In the genomic region with DNA sequence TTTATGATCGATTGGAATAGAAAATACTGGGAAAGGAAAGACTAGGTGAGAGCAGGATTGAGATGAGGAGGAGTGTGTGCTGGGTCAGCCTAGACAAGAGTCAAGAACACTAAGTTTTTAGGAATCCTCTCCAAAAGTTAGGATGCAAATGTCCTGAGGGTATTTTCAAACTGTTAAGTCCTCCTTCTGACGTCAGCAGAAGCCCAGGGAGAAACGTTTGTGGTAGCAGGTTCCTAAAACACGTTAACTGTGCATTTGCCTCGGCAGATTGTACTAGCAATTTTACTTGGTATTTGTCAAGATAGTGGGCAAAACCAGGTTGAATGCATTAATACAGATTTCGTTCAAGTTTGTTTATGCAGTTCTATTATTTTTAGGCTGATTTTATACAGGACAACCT, we compare ENCODE assay signal across 8 mouse cellular contexts. TPM values are rescaled to one million over a fixed set of nuclear protein-coding genes. Genes with fewer than 3 reads are reported as not detected.
DNase-seq lines count a peak whose midpoint lies in the region; ATAC-seq and TF ChIP-seq lines count a peak whose summit lies in the region.
"Had no signal": no experiment of that assay in that cellular context is flagged by ENCODE, and none has a peak within 500 bp of the region (broad histone marks: within the 10 kb centered on the region; RNA-seq: fewer than 3 reads in every experiment).

No protein-coding gene starts in this region.

- no peak for TF ChIP-seq CTCF in liver, embryonic 14.5 days (IDR thresholded peaks at IDR 0.05; ENCODE audit: low read depth)

- peak overlapping the region; percentile 65 for H3K4me3 ChIP-seq in forebrain, embryonic 14.5 days (ENCODE audit: low read depth, low read length)
- peak overlapping the region; percentile 17 to 61; a peak in 3 of 4 replicates for H3K4me3 ChIP-seq in liver, embryonic 14.5 days (ENCODE audit: insufficient read depth in 1 of 2, low read depth in 2 of 2, low read length in 2 of 2)

- H3K9ac ChIP-seq in forebrain, embryonic 14.5 days (ENCODE audit: low read length), result peak overlapping the region; percentile 68
- no peak overlapping the region; the same call in 1 of the 2 replicates for H3K9ac ChIP-seq in liver, embryonic 14.5 days (replicated peaks)

- H3K27ac ChIP-seq in forebrain, embryonic 14.5 days (ENCODE audit: low read depth, low read length), result no peak overlapping the region
- H3K27ac ChIP-seq in liver, embryonic 14.5 days, result no peak overlapping the region

- no peak for ATAC-seq in forebrain, embryonic 14.5 days
- no peak for ATAC-seq in liver, embryonic 14.5 days (ENCODE audit: insufficient read depth)

- H3K4me2 ChIP-seq in forebrain, embryonic 14.5 days (ENCODE audit: low read length), result peak overlapping the region; percentile 76
- H3K4me2 ChIP-seq in liver, embryonic 14.5 days (ENCODE audit: low read depth), result peak overlapping the region; percentile 62

- H3K27me3 ChIP-seq in forebrain, embryonic 14.5 days (replicated peaks; ENCODE audit: control insufficient read depth, insufficient read depth, low read length), result no peaks in the 10 kb centered on the region
- H3K27me3 ChIP-seq in liver, embryonic 14.5 days (ENCODE audit: control insufficient read depth, insufficient read depth, low read length), result peaks cover 8% of the 10 kb centered on the region

- H3K9me3 ChIP-seq in forebrain, embryonic 14.5 days (replicated peaks; ENCODE audit: control insufficient read depth, low read length), result no peaks in the 10 kb centered on the region
- no peaks in the 10 kb centered on the region for H3K9me3 ChIP-seq in liver, embryonic 14.5 days (ENCODE audit: control insufficient read depth, low read length)

- DNase-seq in 3T3-L1 (ENCODE audit: low read depth, low spot score), result peak; percentile 62
- peak; percentile 55 for DNase-seq in A20 (ENCODE audit: low read depth, low spot score)
- DNase-seq in forebrain, embryonic 14.5 days (ENCODE audit: low spot score), result no peak
- no peak for DNase-seq in liver, embryonic 14.5 days (ENCODE audit: low read depth in 3 of 3, low spot score in 3 of 3)
- DNase-seq in left cerebral cortex, postnatal 25 days (ENCODE audit: low spot score in 2 of 2), result no peak
- DNase-seq in ovary, postnatal 14 days (ENCODE audit: low spot score), result no peak
- DNase-seq in cerebellum, adult 11 months, result no peak
- DNase-seq: retina, postnatal 1 day had no signal

- intact Hi-C loops in left cerebral cortex, postnatal 25 days (cut with DNase I), result no loop called here

- peaks cover 15% of the 10 kb centered on the region; the same call in 1 of the 2 replicates for H3K36me3 ChIP-seq in forebrain, embryonic 14.5 days (ENCODE audit: control insufficient read depth, insufficient read depth, low read length)
- H3K36me3 ChIP-seq in liver, embryonic 14.5 days (replicated peaks; ENCODE audit: control insufficient read depth, insufficient read depth, low read depth), result no peaks in the 10 kb centered on the region

- peaks cover 8% of the 10 kb centered on the region; the same call in 1 of the 2 replicates for H3K4me1 ChIP-seq in forebrain, embryonic 14.5 days (ENCODE audit: control insufficient read depth, insufficient read depth, low read length)
- H3K4me1 ChIP-seq in liver, embryonic 14.5 days (replicated peaks; ENCODE audit: control insufficient read depth in 2 of 2, insufficient read depth in 2 of 2, low read length in 1 of 2), result peaks cover 0 to 4% of the 10 kb centered on the region in 2 experiments; a peak in 1 of 4 replicates

- 17% methylated on average over 6 of the region's 6 CpGs for WGBS in forebrain, embryonic 14.5 days
- WGBS in liver, embryonic 14.5 days (ENCODE audit: insufficient replicate concordance), result 7% methylated on average over 6 of the region's 6 CpGs

- TF ChIP-seq EP300 in liver, embryonic 14.5 days (IDR thresholded peaks at IDR 0.05; ENCODE audit: low read depth), result no peak

RNA-seq across cellular contexts. Expression of gene Cep55, which starts 1.0 kb away (rescaled TPM):
- polyA plus RNA-seq in forebrain, embryonic 14.5 days (2014; fragmentation: Nextera tagmentation; extraction: Ambion mirVana), result 21.2 and 21.8 TPM in 2 replicates
- polyA plus RNA-seq in liver, embryonic 14.5 days (2012; rRNA removed), result 3.0 and 4.2 TPM in 2 replicates
- polyA plus RNA-seq in liver, embryonic 14.5 days (2014; fragmentation: Nextera tagmentation; extraction: Ambion mirVana), result 5.1 and 5.3 TPM in 2 replicates
- total RNA-seq in left cerebral cortex, postnatal 25 days (2021), result under 1 TPM; 0.18 to 0.32 TPM

RNA-seq across cellular contexts. Expression of gene Myof, which starts 12.4 kb away (rescaled TPM):
- 1.4 and 2.5 TPM in 2 replicates for polyA plus RNA-seq in forebrain, embryonic 14.5 days (2014; fragmentation: Nextera tagmentation; extraction: Ambion mirVana)
- polyA plus RNA-seq in liver, embryonic 14.5 days (2012; rRNA removed), result 1.2 and 2.0 TPM in 2 replicates
- 1.2 and 1.3 TPM in 2 replicates for polyA plus RNA-seq in liver, embryonic 14.5 days (2014; fragmentation: Nextera tagmentation; extraction: Ambion mirVana)
- 1 to 10 TPM; 5.6 to 5.7 TPM for total RNA-seq in left cerebral cortex, postnatal 25 days (2021)

RNA-seq across cellular contexts. Expression of gene Ffar4, which starts 41.1 kb away (rescaled TPM):
- 0.17 TPM in 1 of 2 replicates, not detected in the other for polyA plus RNA-seq in forebrain, embryonic 14.5 days (2014; fragmentation: Nextera tagmentation; extraction: Ambion mirVana)
- polyA plus RNA-seq in liver, embryonic 14.5 days (2012; rRNA removed), result 0.04 and 0.07 TPM in 2 replicates
- polyA plus RNA-seq in liver, embryonic 14.5 days (2014; fragmentation: Nextera tagmentation; extraction: Ambion mirVana), result not detected in 2 replicates
- not detected for total RNA-seq in left cerebral cortex, postnatal 25 days (2021)

Comparison
In these comparisons a context has a peak if more than half of its experiments do, and no peak if none do; other contexts are left out.
1. DNase-seq: peak in 3T3-L1 (single experiment) and A20 (single experiment); none in forebrain, embryonic 14.5 days (single experiment), liver, embryonic 14.5 days (0 of 3), left cerebral cortex, postnatal 25 days (0 of 2), ovary, postnatal 14 days (single experiment) and cerebellum, adult 11 months (single experiment).